Mouse (Mus musculus) liver, postnatal 0 days (tissue): ENCODE measurements around the gene Borcs5. TPM values are rescaled to one million over a fixed set of nuclear protein-coding genes. Genes with fewer than 3 reads are reported as not detected.
A peak's percentile ranks its signal among the peaks of the same experiment; 100 is the strongest.
"Not testable (repeated sequence)": the region's sequence is repeated elsewhere in the genome, so short reads cannot be mapped to it uniquely, and the experiment has no call there.

Experiments used
- ATAC-seq: fragments of 200-750 bp; cut with Nextera tagmentation; 2 replicates; pipeline ENCODE4 v1.8.0; 2017; ENCODE audit warnings: mild to moderate bottlenecking, moderate library complexity
- DNase-seq: peaks from one replicate; pipeline ENCODE4 v3.0.0-alpha.2; 2016
- H3K27ac ChIP-seq: fragments of 300-500 bp; sonication (generic); 2 replicates; pipeline ENCODE4 v1.5.1; 2014; ENCODE audit warnings: antibody characterized with exemption, moderate library complexity, mild to moderate bottlenecking, low read depth
- H3K27me3 ChIP-seq: fragments of 300-500 bp; sonication (generic); 2 replicates; pipeline ENCODE4 v1.6.1; 2014; ENCODE audit warnings: low read length, control low read depth, mixed read lengths; ENCODE audit not compliant: insufficient read depth
- H3K36me3 ChIP-seq: fragments of 300-500 bp; sonication (generic); replicated peaks from 2 replicates; pipeline ENCODE4 v1.6.1; 2014; ENCODE audit warnings: mild to moderate bottlenecking, control low read depth, low read length, moderate library complexity, mixed read lengths; ENCODE audit not compliant: insufficient read depth
- H3K4me1 ChIP-seq: fragments of 300-500 bp; sonication (generic); 2 replicates; pipeline ENCODE4 v1.6.1; 2014; ENCODE audit warnings: antibody characterized with exemption, mild to moderate bottlenecking, control low read depth; ENCODE audit not compliant: insufficient read depth
- H3K4me2 ChIP-seq: fragments of 300-500 bp; sonication (generic); 2 replicates; pipeline ENCODE4 v1.6.1; 2014; ENCODE audit warnings: low read depth, mild to moderate bottlenecking, low read length, moderate library complexity, mixed read lengths
- H3K4me3 ChIP-seq: fragments of 300-500 bp; sonication (generic); 2 replicates; pipeline ENCODE4 v1.5.1; 2014; ENCODE audit warnings: low read depth, low read length
- H3K9ac ChIP-seq: fragments of 300-500 bp; sonication (generic); replicated peaks from 2 replicates; pipeline ENCODE4 v1.6.1; 2014; ENCODE audit warnings: mild to moderate bottlenecking, moderate library complexity
- H3K9me3 ChIP-seq: fragments of 300-500 bp; sonication (generic); 2 replicates; pipeline ENCODE4 v1.6.1; 2016; ENCODE audit warnings: mild to moderate bottlenecking, control low read depth, low read length, mixed read lengths
- CTCF ChIP-seq: sonication (generic); IDR thresholded peaks from 2 replicates; pipeline ENCODE4 v1.5.1; 2016; ENCODE audit warnings: antibody characterized with exemption, low read depth
- EP300 ChIP-seq: IDR thresholded peaks from 2 replicates; pipeline ENCODE4 v1.6.1; 2016; ENCODE audit warnings: antibody characterized with exemption, low read depth, mild to moderate bottlenecking
- WGBS: fragments of 180-500 bp; shearing (Covaris S2); extraction: QIAGEN DNeasy Blood & Tissue Kit; methylation state at CpG from one replicate; pipeline ENCODE4 v1.1.7; 2014; ENCODE audit not compliant: insufficient replicate concordance; 5-methylcytosine and 5-hydroxymethylcytosine counted together
- polyA plus RNA-seq: library from polyadenylated mRNA; unstranded; fragments of >200 nt; fragmentation: Nextera tagmentation; extraction: Ambion mirVana; gene quantifications from 2 replicates; pipeline ENCODE4 v1.2.1, GENCODE M21; 2015

The Borcs5 gene
- polyA plus RNA-seq, 1 experiment from 2014 or later, result 8.3 TPM

GRCm38 (mm10) chr6:134664573-134664972 is 25.3 kb downstream of the Borcs5 start:
- peak overlapping the region; percentile 24; the same call in 1 of the 2 replicates for H3K4me2 ChIP-seq
- peak overlapping the region; percentile 44 for H3K27ac ChIP-seq
- no peaks in the 10 kb centered on the region for H3K27me3 ChIP-seq
- no peak overlapping the region for H3K9ac ChIP-seq
- ATAC-seq (peak; percentile 84), DNase-seq (peak; percentile 23)
- WGBS, result 28% methylated on average over 5 of the region's 5 CpGs
- H3K4me1 ChIP-seq, result peaks cover 15% of the 10 kb centered on the region
- H3K4me3 ChIP-seq, result no peak overlapping the region
- TF ChIP-seq EP300, result no peak
- TF ChIP-seq CTCF, result no peak
- H3K36me3 ChIP-seq, result no peaks in the 10 kb centered on the region
- no peaks in the 10 kb centered on the region for H3K9me3 ChIP-seq

DNA sequence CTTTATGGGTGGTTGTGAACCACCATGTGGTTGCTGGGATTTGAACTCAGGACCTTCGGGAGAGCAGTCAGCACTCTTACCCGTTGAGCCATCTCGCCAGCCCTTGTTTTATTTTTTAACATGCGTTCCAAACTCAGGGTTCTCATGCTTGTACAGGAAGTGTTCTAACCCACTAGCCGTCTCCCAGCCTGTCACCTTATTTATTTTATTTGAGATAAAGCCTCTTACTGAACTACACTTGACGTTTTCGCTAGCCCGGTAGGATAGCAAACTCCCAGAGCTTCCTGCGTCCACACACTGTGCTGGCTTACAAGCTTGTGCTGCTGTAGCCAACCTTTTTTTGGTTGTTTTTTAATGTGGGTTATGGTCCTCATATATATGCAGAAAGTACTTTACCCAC is 26.5 kb downstream of the Borcs5 start:
- DNase-seq, result no peak
- no peaks in the 10 kb centered on the region for H3K9me3 ChIP-seq
- no peak overlapping the region for H3K4me3 ChIP-seq
- H3K4me1 ChIP-seq, result peaks cover 17% of the 10 kb centered on the region
- TF ChIP-seq EP300 (no peak), CTCF (no peak)
- H3K9ac ChIP-seq, result no peak overlapping the region
- no peaks in the 10 kb centered on the region for H3K27me3 ChIP-seq
- no peak for ATAC-seq
- H3K36me3 ChIP-seq, result no peaks in the 10 kb centered on the region
- H3K27ac ChIP-seq, result no peak overlapping the region
- WGBS, result 62% methylated on average over 9 of the region's 9 CpGs
- H3K4me2 ChIP-seq, result no peak overlapping the region

GRCm38 (mm10) chr6:134668519-134668918 is 29.2 kb downstream of the Borcs5 start:
- no peak for DNase-seq
- H3K4me2 ChIP-seq, result no peak overlapping the region; the same call in 1 of the 2 replicates

GRCm38 (mm10) chr6:134669179-134669865 is 30.0 kb downstream of the Borcs5 start:
- ATAC-seq (no peak), DNase-seq (no peak)
- no peak overlapping the region for H3K4me3 ChIP-seq
- H3K4me1 ChIP-seq, result peaks cover 16% of the 10 kb centered on the region
- no peak overlapping the region for H3K27ac ChIP-seq
- WGBS, result 76% methylated on average over 6 of the region's 6 CpGs
- H3K4me2 ChIP-seq, result no peak overlapping the region
- H3K36me3 ChIP-seq, result no peaks in the 10 kb centered on the region
- H3K9ac ChIP-seq, result no peak overlapping the region
- no peaks in the 10 kb centered on the region for H3K27me3 ChIP-seq
- TF ChIP-seq CTCF (no peak), EP300 (no peak)
- no peaks in the 10 kb centered on the region for H3K9me3 ChIP-seq

More at GRCm38 (mm10) chr6:134668519-134668918, 29.2 kb downstream of the Borcs5 start:
- Histone ChIP-seq H3K4me1 (peaks cover 20% of the 10 kb centered on the region), H3K4me3 (no peak overlapping the region), H3K27me3 (no peaks in the 10 kb centered on the region), H3K36me3 (no peaks in the 10 kb centered on the region), H3K27ac (no peak overlapping the region), H3K9ac (no peak overlapping the region), H3K9me3 (no peaks in the 10 kb centered on the region)
- 49% methylated on average over 2 of the region's 2 CpGs for WGBS
- TF ChIP-seq CTCF (no peak), EP300 (peak; percentile 68; the same call in 1 of the 2 replicates)
- ATAC-seq, result peak; percentile 23; the same call in 1 of the 2 replicates

DNA sequence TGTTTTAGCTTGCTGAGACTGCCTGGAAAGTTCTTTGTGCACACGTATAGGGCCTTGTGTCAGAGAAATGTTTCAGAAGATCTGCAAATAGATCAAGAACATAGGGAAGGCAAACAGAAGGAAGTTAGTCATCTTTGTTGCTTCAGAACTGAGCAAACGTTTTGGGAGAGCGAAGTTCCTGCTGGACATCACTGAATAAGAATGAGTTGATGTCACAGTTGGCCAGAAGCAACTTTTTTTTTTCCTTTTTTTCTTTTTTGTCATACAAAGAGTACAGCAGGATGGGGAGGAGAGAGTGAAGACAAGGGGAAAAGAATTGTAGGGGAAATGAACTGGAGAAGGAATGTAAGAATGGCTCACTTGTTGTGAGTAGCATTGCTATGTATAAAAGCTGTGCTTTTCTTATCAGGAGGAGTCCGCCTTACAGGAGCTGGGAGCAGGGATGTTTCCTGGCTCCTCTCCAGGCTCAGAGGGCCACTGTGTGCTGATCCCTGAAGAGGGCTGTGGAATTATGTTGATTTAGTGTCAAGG is 31.6 kb downstream of the Borcs5 start:
- DNase-seq, result no peak
- Histone ChIP-seq H3K9me3 (no peaks in the 10 kb centered on the region), H3K4me3 (no peak overlapping the region), H3K36me3 (no peaks in the 10 kb centered on the region), H3K9ac (no peak overlapping the region), H3K27me3 (no peaks in the 10 kb centered on the region), H3K4me1 (peaks cover 12% of the 10 kb centered on the region), H3K27ac (no peak overlapping the region), H3K4me2 (no peak overlapping the region)
- TF ChIP-seq CTCF (no peak), EP300 (no peak)
- WGBS, result 39% methylated on average over 4 of the region's 4 CpGs
- no peak for ATAC-seq

DNA sequence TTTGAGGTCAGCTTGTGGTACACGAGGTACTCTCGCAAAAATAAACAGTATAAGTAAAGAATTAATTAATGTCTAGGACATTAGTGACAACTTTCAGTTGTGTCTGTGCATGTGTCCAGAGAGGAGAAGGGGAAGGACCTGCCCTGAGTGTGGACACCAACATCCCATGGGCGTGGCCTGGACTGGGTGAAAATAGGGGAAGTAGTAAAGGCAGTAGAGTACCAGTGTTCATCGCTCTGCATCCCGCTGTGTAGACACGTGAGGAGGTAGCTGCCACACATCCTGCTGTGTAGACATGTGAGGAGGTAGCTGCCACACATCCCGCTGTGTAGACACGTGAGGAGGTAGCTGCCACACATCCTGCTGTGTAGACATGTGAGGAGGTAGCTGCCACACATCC is 34.4 kb downstream of the Borcs5 start:
- not testable (repeated sequence) for H3K4me2 ChIP-seq, H3K27ac ChIP-seq, H3K27me3 ChIP-seq, H3K9ac ChIP-seq, H3K9me3 ChIP-seq, H3K4me3 ChIP-seq, H3K36me3 ChIP-seq
- peak; percentile 40 for DNase-seq
- peak; percentile 59 for ATAC-seq
- H3K4me1 ChIP-seq, result peaks cover 15% of the 10 kb centered on the region
- WGBS, result 59% methylated on average over 8 of the region's 8 CpGs
